Mouse (Mus musculus) intestine, embryonic 16.5 days (tissue): ENCODE measurements at regions not wholly inside any gene's neighbourhood (a gene's known extent, or its start where the extent isn't known, plus 50 kb on each side); places are given as distances from the start of the nearest gene placed in this dataset.
A peak's percentile ranks its signal among the peaks of the same experiment; 100 is the strongest.

Experiments used
- ATAC-seq: fragments of 200-750 bp; cut with Nextera tagmentation; 2 replicates; pipeline ENCODE4 v1.8.0; 2017; ENCODE audit warnings: moderate TSS enrichment, moderate library complexity
- H3K27ac ChIP-seq: fragments of 300-500 bp; sonication (generic); 2 replicates; pipeline ENCODE4 v1.5.1; 2014; ENCODE audit warnings: mild to moderate bottlenecking, low read length
- H3K27me3 ChIP-seq: fragments of 300-500 bp; sonication (generic); replicated peaks from 2 replicates; pipeline ENCODE4 v1.6.1; 2014; ENCODE audit warnings: low read length, control low read depth, mixed read lengths; ENCODE audit not compliant: control insufficient read depth, insufficient read depth
- H3K36me3 ChIP-seq: fragments of 300-500 bp; sonication (generic); 2 replicates; pipeline ENCODE4 v1.6.1; 2014; ENCODE audit warnings: low read length, control low read depth; ENCODE audit not compliant: control insufficient read depth, insufficient read depth
- H3K4me1 ChIP-seq: fragments of 300-500 bp; sonication (generic); 2 replicates; pipeline ENCODE4 v1.6.1; 2014; ENCODE audit warnings: low read length, control low read depth, mixed read lengths; ENCODE audit not compliant: control insufficient read depth, insufficient read depth
- H3K4me2 ChIP-seq: fragments of 300-500 bp; sonication (generic); 2 replicates; pipeline ENCODE4 v1.6.1; 2014; ENCODE audit warnings: low read depth, low read length, control low read depth
- H3K4me3 ChIP-seq: fragments of 300-500 bp; sonication (generic); 2 replicates; pipeline ENCODE4 v1.5.1; 2014; ENCODE audit warnings: mild to moderate bottlenecking, low read length
- H3K9ac ChIP-seq: fragments of 300-500 bp; sonication (generic); 2 replicates; pipeline ENCODE4 v1.6.1; 2014; ENCODE audit warnings: low read depth, low read length
- H3K9me3 ChIP-seq: fragments of 300-500 bp; sonication (generic); 2 replicates; pipeline ENCODE4 v1.6.1; 2016; ENCODE audit warnings: low read length, control low read depth; ENCODE audit not compliant: control insufficient read depth
- WGBS: fragments of 180-500 bp; shearing (Covaris S2); extraction: QIAGEN DNeasy Blood & Tissue Kit; methylation state at CpG from one replicate; pipeline ENCODE4 v1.1.7; 2014; 5-methylcytosine and 5-hydroxymethylcytosine counted together

GRCm38 (mm10) chr3:52650071-52650470, 367.0 kb downstream of the Cog6 start:
- no peak overlapping the region for H3K4me2 ChIP-seq
- no peaks in the 10 kb centered on the region for H3K4me1 ChIP-seq
- H3K9me3 ChIP-seq, result no peaks in the 10 kb centered on the region
- no peak overlapping the region for H3K4me3 ChIP-seq
- 87% methylated on average over 3 of the region's 3 CpGs for WGBS
- H3K36me3 ChIP-seq, result no peaks in the 10 kb centered on the region
- H3K27ac ChIP-seq, result no peak overlapping the region
- ATAC-seq, result no peak
- no peak overlapping the region for H3K9ac ChIP-seq
- no peaks in the 10 kb centered on the region for H3K27me3 ChIP-seq

GRCm38 (mm10) chr3:52648836-52649500, 368.1 kb downstream of the Cog6 start:
- Histone ChIP-seq H3K9ac (no peak overlapping the region), H3K9me3 (no peaks in the 10 kb centered on the region), H3K27me3 (no peaks in the 10 kb centered on the region), H3K4me2 (no peak overlapping the region), H3K36me3 (no peaks in the 10 kb centered on the region), H3K4me3 (no peak overlapping the region), H3K4me1 (peaks cover 3% of the 10 kb centered on the region; the same call in 1 of the 2 replicates), H3K27ac (no peak overlapping the region)
- no peak for ATAC-seq
- 66% methylated on average over 4 of the region's 4 CpGs for WGBS

- H3K27ac ChIP-seq, result no peak overlapping the region
- no peaks in the 10 kb centered on the region for H3K27me3 ChIP-seq
- no peak for ATAC-seq
- H3K4me1 ChIP-seq, result peaks cover 5% of the 10 kb centered on the region; the same call in 1 of the 2 replicates
- H3K9me3 ChIP-seq, result no peaks in the 10 kb centered on the region
- no peak overlapping the region for H3K4me2 ChIP-seq
- H3K4me3 ChIP-seq, result no peak overlapping the region
- no peaks in the 10 kb centered on the region for H3K36me3 ChIP-seq
- H3K9ac ChIP-seq, result no peak overlapping the region
- WGBS, result 95% methylated on average over 5 of the region's 5 CpGs
These were observed 369.1 kb downstream of the Cog6 start for GRCm38 (mm10) chr3:52647900-52648299.

GRCm38 (mm10) chr3:52647161-52647692, 369.8 kb downstream of the Cog6 start:
- H3K9me3 ChIP-seq, result no peaks in the 10 kb centered on the region
- no peak overlapping the region for H3K27ac ChIP-seq
- H3K4me2 ChIP-seq, result no peak overlapping the region
- WGBS, result 81% methylated on average over 10 of the region's 10 CpGs
- no peak overlapping the region for H3K9ac ChIP-seq
- no peak overlapping the region for H3K4me3 ChIP-seq
- H3K27me3 ChIP-seq, result no peaks in the 10 kb centered on the region
- peaks cover 5% of the 10 kb centered on the region; the same call in 1 of the 2 replicates for H3K4me1 ChIP-seq
- no peak for ATAC-seq
- H3K36me3 ChIP-seq, result no peaks in the 10 kb centered on the region

- Histone ChIP-seq H3K4me3 (no peak overlapping the region), H3K4me1 (peaks cover 5% of the 10 kb centered on the region; the same call in 1 of the 2 replicates), H3K27me3 (no peaks in the 10 kb centered on the region), H3K4me2 (no peak overlapping the region), H3K9ac (no peak overlapping the region), H3K36me3 (no peaks in the 10 kb centered on the region), H3K9me3 (no peaks in the 10 kb centered on the region), H3K27ac (no peak overlapping the region)
- WGBS, result 59% methylated on average over 12 of the region's 12 CpGs
- no peak for ATAC-seq
These were observed 371.9 kb downstream of the Cog6 start for GRCm38 (mm10) chr3:52645156-52645555.

GRCm38 (mm10) chr3:52644178-52645128, 372.6 kb downstream of the Cog6 start:
- Histone ChIP-seq H3K36me3 (no peaks in the 10 kb centered on the region), H3K4me3 (no peak overlapping the region), H3K27me3 (no peaks in the 10 kb centered on the region), H3K4me2 (no peak overlapping the region), H3K27ac (0 out of 2 replicates have a peak overlapping the region, but pooled peaks have one; percentile 6), H3K9ac (no peak overlapping the region), H3K4me1 (peaks cover 5% of the 10 kb centered on the region; the same call in 1 of the 2 replicates), H3K9me3 (no peaks in the 10 kb centered on the region)
- ATAC-seq, result peak; percentile 63
- 34% methylated on average over 16 of the region's 16 CpGs for WGBS

- Histone ChIP-seq H3K9me3 (no peaks in the 10 kb centered on the region), H3K4me3 (no peak overlapping the region), H3K27ac (0 out of 2 replicates have a peak overlapping the region, but pooled peaks have one; percentile 6), H3K4me2 (no peak overlapping the region), H3K9ac (no peak overlapping the region), H3K4me1 (peaks cover 5% of the 10 kb centered on the region; the same call in 1 of the 2 replicates), H3K27me3 (no peaks in the 10 kb centered on the region), H3K36me3 (no peaks in the 10 kb centered on the region)
- 76% methylated on average over 10 of the region's 10 CpGs for WGBS
- ATAC-seq, result no peak
These were observed 373.2 kb downstream of the Cog6 start for GRCm38 (mm10) chr3:52643796-52644177.

GRCm38 (mm10) chr3:52643100-52643551, 373.9 kb downstream of the Cog6 start:
- H3K27ac ChIP-seq, result no peak overlapping the region
- no peak for ATAC-seq

More at GRCm38 (mm10) chr3:52643100-52643551, 373.9 kb downstream of the Cog6 start:
- H3K27me3 ChIP-seq, result no peaks in the 10 kb centered on the region
- peaks cover 5% of the 10 kb centered on the region; the same call in 1 of the 2 replicates for H3K4me1 ChIP-seq
- H3K36me3 ChIP-seq, result no peaks in the 10 kb centered on the region
- H3K4me2 ChIP-seq, result no peak overlapping the region
- WGBS, result 75% methylated on average over 9 of the region's 9 CpGs
- no peak overlapping the region for H3K4me3 ChIP-seq
- no peaks in the 10 kb centered on the region for H3K9me3 ChIP-seq
- H3K9ac ChIP-seq, result no peak overlapping the region
